Mouse (Mus musculus) myocyte (in vitro differentiated cells): ENCODE results near the gene Pnpla1. TPM values are rescaled to one million over a fixed set of nuclear protein-coding genes. Genes with fewer than 3 reads are reported as not detected.

ENCODE experiments used
- H3K27me3 ChIP-seq: one replicate; pipeline ENCODE4 v1.6.1; 2011; ENCODE audit not compliant: control insufficient read depth, insufficient read depth, insufficient read length
- H3K36me3 ChIP-seq: one replicate; pipeline ENCODE4 v1.6.1; 2011; ENCODE audit not compliant: control insufficient read depth, insufficient read depth
- H3K4me2 ChIP-seq: one replicate; pipeline ENCODE4 v1.6.1; 2011; ENCODE audit warnings: low read depth, control low read depth
- H3K4me3 ChIP-seq: one replicate; pipeline ENCODE4 v1.5.1; 2011; ENCODE audit warnings: mild to moderate bottlenecking, control low read depth, moderate library complexity
- H3K79me2 ChIP-seq: one replicate; pipeline ENCODE4 v1.6.1; 2011; ENCODE audit not compliant: control insufficient read depth, insufficient read depth
- H3ac ChIP-seq: one replicate; pipeline ENCODE4 v1.6.1; 2011; ENCODE audit not compliant: control insufficient read depth, insufficient read length
- CEBPB ChIP-seq: IDR thresholded peaks from 2 replicates; pipeline ENCODE4 v1.6.1; 2011; ENCODE audit warnings: mild to moderate bottlenecking, moderate library complexity; ENCODE audit not compliant: poor library complexity, insufficient read depth, severe bottlenecking
- E2F4 ChIP-seq: IDR thresholded peaks from one replicate; pipeline ENCODE4 v1.6.1; 2011; ENCODE audit warnings: mild to moderate bottlenecking, control low read depth, moderate library complexity; ENCODE audit not compliant: insufficient read depth
- MAX ChIP-seq: IDR thresholded peaks from one replicate; pipeline ENCODE4 v1.6.1; 2011; ENCODE audit warnings: low read depth, mild to moderate bottlenecking, control low read depth
- MYOD1 ChIP-seq, 3 experiments: IDR thresholded peaks; one replicate each; pipeline ENCODE4 v1.6.1; 2011; ENCODE audit warnings: control low read depth in 2 of 3, low read depth in 2 of 3, mild to moderate bottlenecking in 2 of 3, moderate library complexity in 1 of 3; ENCODE audit not compliant: insufficient read length in 2 of 3, control insufficient read depth in 1 of 3
- MYOG ChIP-seq, 3 experiments: IDR thresholded peaks; one replicate each; pipeline ENCODE4 v1.6.1; 2011; ENCODE audit warnings: control low read depth in 2 of 3, low read depth in 2 of 3, mild to moderate bottlenecking in 2 of 3; ENCODE audit not compliant: insufficient read length in 2 of 3, control insufficient read depth in 1 of 3, insufficient read depth in 1 of 3
- POLR2A ChIP-seq: IDR thresholded peaks from one replicate; pipeline ENCODE4 v1.6.1; 2011; ENCODE audit warnings: low read depth, mild to moderate bottlenecking, control low read depth, moderate library complexity; ENCODE audit not compliant: insufficient read length
- POLR2AphosphoS2 ChIP-seq: IDR thresholded peaks from one replicate; pipeline ENCODE4 v1.6.1; 2011; ENCODE audit warnings: low read depth, control low read depth; ENCODE audit not compliant: insufficient read length
- REST ChIP-seq: IDR thresholded peaks from one replicate; pipeline ENCODE4 v1.6.1; 2011; ENCODE audit warnings: mild to moderate bottlenecking, control low read depth, moderate library complexity; ENCODE audit not compliant: insufficient read depth, insufficient read length
- SRF ChIP-seq: IDR thresholded peaks from one replicate; pipeline ENCODE4 v1.6.1; 2011; ENCODE audit warnings: low read depth; ENCODE audit not compliant: control insufficient read depth, insufficient read length
- TCF12 ChIP-seq: IDR thresholded peaks from one replicate; pipeline ENCODE4 v1.6.1; 2011; ENCODE audit warnings: mild to moderate bottlenecking, control low read depth; ENCODE audit not compliant: poor library complexity, insufficient read depth, severe bottlenecking
- TCF3 ChIP-seq: IDR thresholded peaks from one replicate; pipeline ENCODE4 v1.6.1; 2011; ENCODE audit warnings: low read depth, control low read depth; ENCODE audit not compliant: insufficient read length
- USF1 ChIP-seq: IDR thresholded peaks from one replicate; pipeline ENCODE4 v1.6.1; 2011; ENCODE audit warnings: low read depth, mild to moderate bottlenecking, control low read depth, moderate library complexity
- polyA plus RNA-seq: library from polyadenylated mRNA; unstranded; fragments of >200 nt; fragmentation: generic; extraction: Trizol; gene quantifications from one replicate; pipeline ENCODE4 v1.2.1, GENCODE M21; 2012; ENCODE audit warnings: missing spikeins

The Pnpla1 gene
- polyA plus RNA-seq, 1 experiment = not detected

- no peak overlapping the region for H3K4me2 ChIP-seq
- H3K4me3 ChIP-seq = no peak overlapping the region
- no peaks in the 10 kb centered on the region for H3K36me3 ChIP-seq
- TF ChIP-seq CEBPB (no peak), POLR2AphosphoS2 (no peak), MYOG (IDR thresholded peaks at IDR 0.05; ENCODE audit: control insufficient read depth in 1 of 3, insufficient read depth in 1 of 3, insufficient read length in 2 of 3, low read depth in 2 of 3) (no peak), TCF3 (no peak), TCF12 (no peak), SRF (no peak), MAX (no peak), POLR2A (no peak), USF1 (no peak), E2F4 (no peak), MYOD1 (IDR thresholded peaks at IDR 0.05; ENCODE audit: control insufficient read depth in 1 of 3, insufficient read length in 2 of 3, low read depth in 2 of 3) (no peak)
- H3K79me2 ChIP-seq = no peaks in the 10 kb centered on the region
- no peak overlapping the region for H3ac ChIP-seq
- no peaks in the 10 kb centered on the region for H3K27me3 ChIP-seq
Measured at GRCm38 (mm10) chr17:28924957-28925595, 66.9 kb downstream of the Pnpla1 start.

GRCm38 (mm10) chr17:28926380-28926779 is 68.2 kb downstream of the Pnpla1 start:
- no peaks in the 10 kb centered on the region for H3K27me3 ChIP-seq
- H3K4me2 ChIP-seq = no peak overlapping the region
- no peak overlapping the region for H3K4me3 ChIP-seq
- TF ChIP-seq MAX (no peak), E2F4 (no peak), TCF3 (no peak), CEBPB (no peak), TCF12 (no peak), POLR2AphosphoS2 (no peak), SRF (no peak), MYOG (IDR thresholded peaks at IDR 0.05; ENCODE audit: control insufficient read depth in 1 of 3, insufficient read depth in 1 of 3, insufficient read length in 2 of 3, low read depth in 2 of 3) (no peak), USF1 (no peak), MYOD1 (IDR thresholded peaks at IDR 0.05; ENCODE audit: control insufficient read depth in 1 of 3, insufficient read length in 2 of 3, low read depth in 2 of 3) (no peak), POLR2A (no peak)
- H3K36me3 ChIP-seq = no peaks in the 10 kb centered on the region
- no peak overlapping the region for H3ac ChIP-seq
- no peaks in the 10 kb centered on the region for H3K79me2 ChIP-seq

- H3ac ChIP-seq = no peak overlapping the region
- no peak for TF ChIP-seq POLR2A
- no peak for TF ChIP-seq SRF
- no peak for TF ChIP-seq MYOD1 (IDR thresholded peaks at IDR 0.05; ENCODE audit: control insufficient read depth in 1 of 3, insufficient read length in 2 of 3, low read depth in 2 of 3)
- TF ChIP-seq MAX = no peak
- no peak for TF ChIP-seq REST
- no peaks in the 10 kb centered on the region for H3K79me2 ChIP-seq
- H3K27me3 ChIP-seq = no peaks in the 10 kb centered on the region
- H3K36me3 ChIP-seq = no peaks in the 10 kb centered on the region
- H3K4me2 ChIP-seq = no peak overlapping the region
- H3K4me3 ChIP-seq = no peak overlapping the region
Measured at GRCm38 (mm10) chr17:28926866-28927635, 68.8 kb downstream of the Pnpla1 start.

- H3K4me3 ChIP-seq = no peak overlapping the region
- H3K79me2 ChIP-seq = no peaks in the 10 kb centered on the region
- H3K36me3 ChIP-seq = no peaks in the 10 kb centered on the region
- TF ChIP-seq MYOG (IDR thresholded peaks at IDR 0.05; ENCODE audit: control insufficient read depth in 1 of 3, insufficient read depth in 1 of 3, insufficient read length in 2 of 3, low read depth in 2 of 3) = no peak
- no peak for TF ChIP-seq POLR2A
- no peak for TF ChIP-seq MAX
- no peak for TF ChIP-seq CEBPB
- TF ChIP-seq REST = no peak
- no peak for TF ChIP-seq E2F4
- TF ChIP-seq TCF3 = no peak
- no peak for TF ChIP-seq POLR2AphosphoS2
- TF ChIP-seq USF1 = no peak
- TF ChIP-seq TCF12 = no peak
- no peak for TF ChIP-seq SRF
- TF ChIP-seq MYOD1 (IDR thresholded peaks at IDR 0.05; ENCODE audit: control insufficient read depth in 1 of 3, insufficient read length in 2 of 3, low read depth in 2 of 3) = no peak
- H3ac ChIP-seq = no peak overlapping the region
- H3K27me3 ChIP-seq = no peaks in the 10 kb centered on the region
- H3K4me2 ChIP-seq = no peak overlapping the region
Measured at GRCm38 (mm10) chr17:28928004-28928403, 69.8 kb downstream of the Pnpla1 start.

GRCm38 (mm10) chr17:28929369-28929768 is 71.2 kb downstream of the Pnpla1 start:
- Histone ChIP-seq H3K79me2 (no peaks in the 10 kb centered on the region), H3K27me3 (no peaks in the 10 kb centered on the region), H3ac (no peak overlapping the region), H3K36me3 (no peaks in the 10 kb centered on the region), H3K4me3 (no peak overlapping the region), H3K4me2 (no peak overlapping the region)
- TF ChIP-seq MYOD1 (IDR thresholded peaks at IDR 0.05; ENCODE audit: control insufficient read depth in 1 of 3, insufficient read length in 2 of 3, low read depth in 2 of 3) (no peak), POLR2A (no peak), POLR2AphosphoS2 (no peak), USF1 (no peak), E2F4 (no peak), SRF (no peak), MYOG (IDR thresholded peaks at IDR 0.05; ENCODE audit: control insufficient read depth in 1 of 3, insufficient read depth in 1 of 3, insufficient read length in 2 of 3, low read depth in 2 of 3) (no peak), CEBPB (no peak), MAX (no peak), REST (no peak), TCF12 (no peak), TCF3 (no peak)
